Mouse (Mus musculus) lung, postnatal 0 days (tissue): ENCODE results near the gene Fam189a1.

ENCODE experiments used
- CTCF ChIP-seq: IDR thresholded peaks from 2 replicates; pipeline ENCODE4 v1.5.1; 2016; ENCODE audit warnings: antibody characterized with exemption, mild to moderate bottlenecking
- EP300 ChIP-seq: IDR thresholded peaks from 2 replicates; pipeline ENCODE4 v1.6.1; 2016; ENCODE audit warnings: antibody characterized with exemption, mild to moderate bottlenecking, control low read depth

DNA sequence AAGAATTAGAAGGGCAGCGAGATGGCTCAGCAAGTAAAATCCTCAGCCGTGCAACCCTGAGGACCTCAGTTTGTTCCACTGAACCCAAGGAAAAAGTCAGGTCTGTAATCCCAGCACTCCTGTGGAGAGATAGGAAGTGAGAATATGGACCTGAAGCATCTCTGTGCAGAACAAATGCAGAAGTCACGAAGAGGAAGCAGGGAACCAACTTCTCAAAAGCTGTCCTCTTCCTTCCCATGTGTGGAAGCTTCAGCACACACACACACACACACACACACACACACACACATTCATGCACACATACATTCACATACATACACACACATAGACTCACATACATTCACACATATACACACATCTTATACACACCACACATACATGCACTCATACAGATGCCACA lies 292.8 kb downstream of the Fam189a1 start:
- no peak for TF ChIP-seq CTCF
- TF ChIP-seq EP300 = no peak
